Mouse (Mus musculus): ENCODE data around the gene Vmn1r26. TPM values are rescaled to one million over a fixed set of nuclear protein-coding genes. Genes with fewer than 3 reads are reported as not detected.

Vmn1r26 gene
- polyA plus RNA-seq (2017; shearing (Covaris generic)): not detected

DNA sequence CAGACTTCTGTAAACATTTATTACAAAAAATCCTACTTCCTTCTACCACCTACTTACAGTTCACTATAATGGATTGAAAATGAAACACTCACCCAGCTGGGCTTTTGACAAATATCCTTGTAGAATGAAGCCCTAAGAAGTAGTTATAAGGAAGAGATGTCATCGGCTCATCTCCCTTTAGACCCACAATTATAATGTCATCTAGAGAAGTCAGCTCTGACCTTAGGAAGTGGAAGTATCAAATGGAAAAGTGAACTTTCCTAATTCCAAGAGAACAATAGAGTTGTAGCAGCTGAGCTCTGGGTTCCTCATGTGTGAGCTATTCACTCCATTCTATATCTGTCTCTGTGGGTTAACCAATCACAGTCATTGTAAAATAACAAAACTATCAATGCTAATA is at the start of gene Vmn1r26:
TSS of gene Vmn1r26 (minus strand) at position 101 of the 400 bp plus-strand sequence.

DNA sequence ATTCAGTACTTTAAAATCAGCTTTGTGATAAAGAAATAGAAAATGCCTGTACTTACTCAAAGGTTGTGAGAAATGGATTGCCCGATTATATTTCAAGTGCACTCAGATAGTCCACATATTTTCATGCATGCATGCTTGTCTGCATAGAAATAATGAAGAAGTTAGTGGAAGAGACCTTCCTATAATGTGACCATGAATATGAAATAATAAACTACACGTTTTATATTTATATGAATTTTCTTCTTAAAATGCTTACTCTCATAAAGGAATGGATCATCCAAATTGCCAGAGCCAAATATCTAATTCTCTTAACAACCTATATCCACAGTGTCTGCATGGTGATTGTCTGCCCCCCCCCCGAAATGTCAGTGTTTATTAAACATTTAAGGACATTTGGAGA is 34.2 kb downstream of the Vmn1r26 start, which contains the start of gene Vmn1r25:
TSS of gene Vmn1r25 (minus strand) at position 101 of the 400 bp plus-strand sequence.

DNA sequence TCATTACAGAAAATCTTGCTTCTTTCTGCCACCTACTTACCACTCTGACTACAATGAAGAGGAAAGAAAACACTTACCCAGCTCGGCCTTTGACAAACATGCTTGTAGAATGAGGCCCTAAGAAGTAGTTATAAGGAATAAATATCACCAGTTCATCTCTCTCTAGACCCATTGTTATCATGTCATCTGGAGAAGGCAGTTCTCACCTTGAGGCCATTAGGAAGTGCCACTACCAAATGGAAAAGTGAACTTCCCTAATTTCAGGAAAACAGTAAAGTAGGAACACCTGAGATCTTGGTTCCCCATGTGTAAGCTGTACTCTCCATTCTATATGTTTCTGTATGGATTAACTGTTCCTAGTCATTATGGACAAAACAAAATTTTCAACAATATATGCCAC is 53.6 kb downstream of the Vmn1r26 start, which contains the start of gene Vmn1r24:
TSS of gene Vmn1r24 (minus strand) at position 101 of the 400 bp plus-strand sequence.

Other genes starting within 250 kb of the Vmn1r26 start
- 24.1 TPM for gene Vopp1, start 190.0 kb downstream of the Vmn1r26 start, polyA plus RNA-seq (2017; shearing (Covaris generic))
- gene Vmn1r21, start 164.8 kb downstream of the Vmn1r26 start, polyA plus RNA-seq (2017; shearing (Covaris generic)): not detected
- gene Vmn1r22, start 107.1 kb downstream of the Vmn1r26 start, polyA plus RNA-seq (2017; shearing (Covaris generic)): not detected
- not detected for gene Vmn1r23, start 88.3 kb downstream of the Vmn1r26 start, polyA plus RNA-seq (2017; shearing (Covaris generic))
- not detected for gene Vmn1r24, start 53.7 kb downstream of the Vmn1r26 start, polyA plus RNA-seq (2017; shearing (Covaris generic))
- not detected for gene Vmn1r25, start 34.3 kb downstream of the Vmn1r26 start, polyA plus RNA-seq (2017; shearing (Covaris generic))
- gene Vmn1r27, start 203.7 kb upstream of the Vmn1r26 start, polyA plus RNA-seq (2017; shearing (Covaris generic)): not detected
- gene Vmn1r28, start 246.9 kb upstream of the Vmn1r26 start, polyA plus RNA-seq (2017; shearing (Covaris generic)): not detected

Data from inflammation-experienced regulatory T-cells, adult 16 weeks (primary cell).